Mouse (Mus musculus): ENCODE results near the gene Sp4. TPM values are rescaled to one million over a fixed set of nuclear protein-coding genes. Genes with fewer than 3 reads are reported as not detected.

Gene Sp4
- total RNA-seq, 1 experiment, result 10.4 TPM

DNA sequence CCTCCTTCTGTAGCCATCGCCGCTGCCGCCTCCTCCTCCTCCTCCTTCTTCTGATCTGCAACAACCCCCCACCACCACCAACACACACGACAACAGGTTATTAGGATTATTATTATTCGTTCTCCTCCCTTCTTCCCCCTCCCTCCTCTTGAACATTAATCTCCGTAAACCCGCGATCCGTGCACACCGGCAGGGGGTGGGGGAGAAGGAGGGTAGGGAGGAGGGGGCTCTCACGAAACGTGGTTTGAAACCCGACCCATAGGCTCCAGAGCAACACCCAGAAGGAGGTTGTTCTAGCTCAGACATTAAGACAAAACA lies 527 bp downstream of the Sp4 start:
- in situ Hi-C loops (cut with MboI; ENCODE audit: low sequenced_read_pairs in 2 of 2, unreplicated experiment in 2 of 2), result no loop called here
- no peak for DNase-seq (ENCODE audit: low read depth, low spot score)
- TF ChIP-seq CHD2 (IDR thresholded peaks at IDR 0.05; ENCODE audit: low read depth, low read length) (no peak; the same call in 1 of the 2 replicates), ZNF384 (IDR thresholded peaks at IDR 0.05; ENCODE audit: low read depth, low read length) (no peak), MAFK (IDR thresholded peaks at IDR 0.05; ENCODE audit: insufficient read depth, low read depth, low read length) (no peak), ZC3H11A (IDR thresholded peaks at IDR 0.05; ENCODE audit: borderline replicate concordance, low read depth, low read length) (no peak), HCFC1 (IDR thresholded peaks at IDR 0.05; ENCODE audit: borderline replicate concordance, insufficient read depth, low read length) (no peak)
- 0 out of 4 replicates have a peak, but pooled peaks cover 0 to 2% of the 10 kb centered on the region in 2 experiments for H3K4me1 ChIP-seq (ENCODE audit: control insufficient read depth in 2 of 2, insufficient read depth in 2 of 2, low read length in 2 of 2, poor library complexity in 1 of 2)
- H3K4me3 ChIP-seq (ENCODE audit: insufficient read depth in 1 of 2, low read depth in 1 of 2, low read length in 2 of 2, poor library complexity in 1 of 2, severe bottlenecking in 1 of 2), result peak overlapping the region; percentile 87 to 97
- peak overlapping the region; percentile 75 for H3K9ac ChIP-seq (ENCODE audit: insufficient read depth, low read depth, low read length, poor library complexity, severe bottlenecking)
- no peaks in the 10 kb centered on the region for H3K9me3 ChIP-seq (ENCODE audit: control insufficient read depth, insufficient read depth, low read depth, low read length)
- H3K27ac ChIP-seq (ENCODE audit: insufficient read depth, low read depth, low read length, poor library complexity, severe bottlenecking), result peak overlapping the region; percentile 91
- no peaks in the 10 kb centered on the region; the same call in 1 of the 2 replicates for H3K36me3 ChIP-seq (ENCODE audit: control insufficient read depth, insufficient read depth, low read length, poor library complexity, severe bottlenecking)

GRCm38 (mm10) chr12:118299956-118300355 lies 1.3 kb downstream of the Sp4 start:
- in situ Hi-C loops (cut with MboI; ENCODE audit: low sequenced_read_pairs in 2 of 2, unreplicated experiment in 2 of 2), result no loop called here
- TF ChIP-seq ZNF384 (IDR thresholded peaks at IDR 0.05; ENCODE audit: low read depth, low read length) (no peak), ZC3H11A (IDR thresholded peaks at IDR 0.05; ENCODE audit: borderline replicate concordance, low read depth, low read length) (no peak), HCFC1 (IDR thresholded peaks at IDR 0.05; ENCODE audit: borderline replicate concordance, insufficient read depth, low read length) (no peak), MAFK (IDR thresholded peaks at IDR 0.05; ENCODE audit: insufficient read depth, low read depth, low read length) (no peak), CHD2 (IDR thresholded peaks at IDR 0.05; ENCODE audit: low read depth, low read length) (no peak)
- Histone ChIP-seq H3K9me3 (ENCODE audit: control insufficient read depth, insufficient read depth, low read depth, low read length) (no peaks in the 10 kb centered on the region), H3K4me3 (ENCODE audit: insufficient read depth in 1 of 2, low read depth in 1 of 2, low read length in 2 of 2, poor library complexity in 1 of 2, severe bottlenecking in 1 of 2) (peak overlapping the region in 1 of 2 experiments; percentile 97; a peak in 2 of 4 replicates), H3K36me3 (ENCODE audit: control insufficient read depth, insufficient read depth, low read length, poor library complexity, severe bottlenecking) (no peaks in the 10 kb centered on the region; the same call in 1 of the 2 replicates), H3K9ac (ENCODE audit: insufficient read depth, low read depth, low read length, poor library complexity, severe bottlenecking) (peak overlapping the region; percentile 31; the same call in 1 of the 2 replicates), H3K27ac (ENCODE audit: insufficient read depth, low read depth, low read length, poor library complexity, severe bottlenecking) (no peak overlapping the region), H3K4me1 (ENCODE audit: control insufficient read depth in 2 of 2, insufficient read depth in 2 of 2, low read length in 2 of 2, poor library complexity in 1 of 2) (0 out of 4 replicates have a peak, but pooled peaks cover 0 to 2% of the 10 kb centered on the region in 2 experiments)
- DNase-seq (ENCODE audit: low read depth, low spot score), result peak; percentile 21

DNA sequence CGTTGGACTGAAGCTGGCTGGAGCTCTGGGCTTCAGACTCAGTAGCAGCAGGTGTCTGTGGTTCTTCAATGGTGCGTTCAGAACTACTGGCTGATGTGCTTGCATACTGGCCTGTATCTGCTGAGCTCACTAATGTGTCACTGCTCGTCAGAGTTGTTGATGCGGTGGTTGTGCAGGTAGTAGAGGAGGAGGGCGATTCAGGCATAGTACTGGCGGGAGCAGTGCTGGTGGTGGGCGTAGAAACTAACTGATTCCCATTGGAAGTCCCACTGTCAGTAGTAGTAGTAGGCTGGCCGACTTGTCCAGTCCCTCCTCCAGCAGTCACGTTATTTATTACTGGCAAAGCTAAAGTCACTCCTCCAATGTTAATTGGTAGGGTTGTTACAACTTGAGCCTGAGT lies 2.1 kb downstream of the Sp4 start:
- Histone ChIP-seq H3K4me3 (ENCODE audit: insufficient read depth in 1 of 2, low read depth in 1 of 2, low read length in 2 of 2, poor library complexity in 1 of 2, severe bottlenecking in 1 of 2) (no peak overlapping the region), H3K4me1 (ENCODE audit: control insufficient read depth in 2 of 2, insufficient read depth in 2 of 2, low read length in 2 of 2, poor library complexity in 1 of 2) (0 out of 4 replicates have a peak, but pooled peaks cover 0 to 2% of the 10 kb centered on the region in 2 experiments), H3K27ac (ENCODE audit: insufficient read depth, low read depth, low read length, poor library complexity, severe bottlenecking) (no peak overlapping the region), H3K9ac (ENCODE audit: insufficient read depth, low read depth, low read length, poor library complexity, severe bottlenecking) (no peak overlapping the region), H3K36me3 (ENCODE audit: control insufficient read depth, insufficient read depth, low read length, poor library complexity, severe bottlenecking) (no peaks in the 10 kb centered on the region; the same call in 1 of the 2 replicates), H3K9me3 (ENCODE audit: control insufficient read depth, insufficient read depth, low read depth, low read length) (no peaks in the 10 kb centered on the region)
- TF ChIP-seq HCFC1 (IDR thresholded peaks at IDR 0.05; ENCODE audit: borderline replicate concordance, insufficient read depth, low read length) (no peak), MAFK (IDR thresholded peaks at IDR 0.05; ENCODE audit: insufficient read depth, low read depth, low read length) (no peak), ZNF384 (IDR thresholded peaks at IDR 0.05; ENCODE audit: low read depth, low read length) (no peak), ZC3H11A (IDR thresholded peaks at IDR 0.05; ENCODE audit: borderline replicate concordance, low read depth, low read length) (no peak), CHD2 (IDR thresholded peaks at IDR 0.05; ENCODE audit: low read depth, low read length) (no peak)
- in situ Hi-C loops (cut with MboI; ENCODE audit: low sequenced_read_pairs in 2 of 2, unreplicated experiment in 2 of 2), result no loop called here
- no peak for DNase-seq (ENCODE audit: low read depth, low spot score)

GRCm38 (mm10) chr12:118298516-118298915 lies 2.7 kb downstream of the Sp4 start:
- TF ChIP-seq MAFK (IDR thresholded peaks at IDR 0.05; ENCODE audit: insufficient read depth, low read depth, low read length) (no peak), CHD2 (IDR thresholded peaks at IDR 0.05; ENCODE audit: low read depth, low read length) (no peak), ZC3H11A (IDR thresholded peaks at IDR 0.05; ENCODE audit: borderline replicate concordance, low read depth, low read length) (no peak), HCFC1 (IDR thresholded peaks at IDR 0.05; ENCODE audit: borderline replicate concordance, insufficient read depth, low read length) (no peak), ZNF384 (IDR thresholded peaks at IDR 0.05; ENCODE audit: low read depth, low read length) (no peak)
- H3K9ac ChIP-seq (ENCODE audit: insufficient read depth, low read depth, low read length, poor library complexity, severe bottlenecking), result no peak overlapping the region
- H3K36me3 ChIP-seq (ENCODE audit: control insufficient read depth, insufficient read depth, low read length, poor library complexity, severe bottlenecking), result no peaks in the 10 kb centered on the region; the same call in 1 of the 2 replicates
- in situ Hi-C loops (cut with MboI; ENCODE audit: low sequenced_read_pairs in 2 of 2, unreplicated experiment in 2 of 2), result no loop called here
- no peak overlapping the region for H3K27ac ChIP-seq (ENCODE audit: insufficient read depth, low read depth, low read length, poor library complexity, severe bottlenecking)
- H3K4me1 ChIP-seq (ENCODE audit: control insufficient read depth in 2 of 2, insufficient read depth in 2 of 2, low read length in 2 of 2, poor library complexity in 1 of 2), result 0 out of 4 replicates have a peak, but pooled peaks cover 0 to 2% of the 10 kb centered on the region in 2 experiments
- H3K9me3 ChIP-seq (ENCODE audit: control insufficient read depth, insufficient read depth, low read depth, low read length), result no peaks in the 10 kb centered on the region
- no peak overlapping the region for H3K4me3 ChIP-seq (ENCODE audit: insufficient read depth in 1 of 2, low read depth in 1 of 2, low read length in 2 of 2, poor library complexity in 1 of 2, severe bottlenecking in 1 of 2)
- DNase-seq (ENCODE audit: low read depth, low spot score), result no peak

Measured in ES-E14 (cell line).